Mouse (Mus musculus) inflammation-experienced regulatory T-cells, adult 6 months (primary cell): ENCODE data around the gene Gm11444. TPM values are rescaled to one million over a fixed set of nuclear protein-coding genes. Genes with fewer than 3 reads are reported as not detected.

ENCODE experiments used
- ATAC-seq: one replicate; pipeline ENCODE4 v1.8.0; 2017
- polyA plus RNA-seq, 3 experiments: library from polyadenylated mRNA; unstranded; fragments of 100-300 nt; shearing (Covaris generic); gene quantifications; one replicate each; pipeline ENCODE4 v1.2.1; 2017

The Gm11444 gene
- polyA plus RNA-seq, 3 experiments from 2014 or later = not detected

DNA sequence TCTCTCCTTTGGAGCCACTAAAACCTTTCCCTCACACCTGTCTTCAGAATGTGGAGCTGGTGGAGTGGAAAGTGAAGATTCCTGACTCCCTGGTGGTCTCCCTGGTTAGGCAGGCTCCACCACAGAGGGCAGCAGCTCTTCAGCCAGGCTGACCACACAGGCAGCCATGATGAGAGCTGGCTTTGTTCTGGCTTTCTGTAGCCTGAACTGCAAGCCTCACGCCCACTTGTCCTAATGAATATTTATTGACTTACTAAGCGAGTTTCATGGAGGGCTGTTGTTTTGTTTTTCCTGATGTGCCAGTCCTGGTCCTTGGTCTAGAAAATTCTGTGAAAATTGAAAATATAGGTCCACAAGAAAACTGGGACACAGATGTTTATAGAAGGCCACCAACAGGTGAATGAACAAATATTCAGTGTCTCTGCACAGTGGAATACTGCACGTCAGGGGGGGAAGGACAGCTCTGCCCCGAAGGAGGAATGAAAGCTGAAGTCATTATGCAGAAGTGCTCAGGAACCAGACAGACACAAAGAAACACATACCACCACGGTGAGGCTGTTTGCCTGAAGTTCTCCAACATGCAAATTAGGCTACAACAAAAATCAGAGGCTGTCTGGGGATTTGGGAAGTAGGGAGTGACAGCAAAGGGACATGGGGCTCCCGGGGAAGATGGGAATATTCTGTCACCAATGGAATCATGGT is 8.0 kb upstream of the Gm11444 start:
- no peak for ATAC-seq

- ATAC-seq = no peak
These were observed 625 bp upstream of the Gm11444 start for GRCm38 (mm10) chr11:85850758-85851157.

GRCm38 (mm10) chr11:85849037-85849436 is 1.1 kb downstream of the Gm11444 start:
- peak; percentile 67 for ATAC-seq

- no peak for ATAC-seq
These were observed 3.6 kb downstream of the Gm11444 start for GRCm38 (mm10) chr11:85846509-85846908.

GRCm38 (mm10) chr11:85845921-85846320 is 4.2 kb downstream of the Gm11444 start:
- no peak for ATAC-seq

DNA sequence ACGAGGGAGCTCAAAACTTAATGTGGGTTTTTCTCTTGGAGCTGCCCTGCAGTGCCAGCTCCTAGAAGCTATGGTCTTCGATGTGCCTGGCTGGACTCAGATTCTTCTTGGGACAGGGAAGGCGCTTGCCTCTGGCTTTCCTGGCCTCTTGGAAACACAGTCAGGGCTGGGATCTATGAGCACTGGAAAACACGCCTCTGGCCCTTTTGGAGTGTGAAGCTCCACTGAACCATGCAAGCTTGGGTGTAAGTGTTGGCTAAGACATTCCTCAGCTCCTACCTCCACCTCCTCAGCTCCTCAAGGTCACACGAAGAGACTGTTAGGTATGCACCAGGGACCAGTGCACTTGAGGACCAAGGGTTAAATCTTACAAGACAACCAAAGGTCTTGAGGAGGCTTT is 5.2 kb downstream of the Gm11444 start:
- ATAC-seq = no peak

DNA sequence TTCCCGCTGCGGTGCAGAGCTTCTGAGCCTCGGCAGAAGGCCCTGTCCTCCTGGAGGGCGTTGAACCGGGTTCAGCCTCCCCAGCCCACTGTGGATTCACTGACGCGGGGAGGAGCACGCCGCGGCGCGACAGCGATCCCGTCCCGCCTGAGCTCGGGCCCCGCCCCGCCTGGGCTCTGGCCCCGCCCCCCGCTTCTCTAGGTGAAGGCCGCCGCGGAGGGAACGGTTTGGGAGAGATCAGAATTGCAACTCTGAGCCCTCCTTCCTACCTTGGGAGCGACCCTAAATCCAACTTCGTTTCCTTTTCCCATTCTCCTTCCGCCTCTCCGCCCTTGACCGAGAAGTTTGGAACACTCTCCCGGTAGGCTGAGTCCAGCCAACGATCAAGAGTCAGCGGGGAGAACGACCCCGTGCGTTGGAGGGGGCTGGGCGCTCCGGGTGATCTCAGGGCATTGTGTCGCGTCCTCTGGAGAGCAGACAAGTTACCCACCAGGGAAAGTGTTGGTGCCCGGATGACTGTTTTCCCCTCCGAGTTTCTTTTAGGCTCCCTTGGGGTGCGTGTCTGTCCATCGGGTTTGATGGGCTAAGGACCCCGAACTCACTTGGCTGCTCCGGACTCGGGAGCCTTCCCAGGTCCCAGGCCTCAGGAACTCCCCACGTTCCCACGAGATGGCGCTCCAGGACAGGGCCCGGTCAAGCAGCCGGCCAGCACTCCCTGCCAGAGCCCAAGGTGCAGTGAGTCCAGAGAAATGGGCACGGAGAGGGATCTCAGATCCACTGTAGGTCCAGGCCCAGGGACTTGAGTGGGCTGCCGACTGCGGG is 5.8 kb downstream of the Gm11444 start:
- no peak for ATAC-seq

DNA sequence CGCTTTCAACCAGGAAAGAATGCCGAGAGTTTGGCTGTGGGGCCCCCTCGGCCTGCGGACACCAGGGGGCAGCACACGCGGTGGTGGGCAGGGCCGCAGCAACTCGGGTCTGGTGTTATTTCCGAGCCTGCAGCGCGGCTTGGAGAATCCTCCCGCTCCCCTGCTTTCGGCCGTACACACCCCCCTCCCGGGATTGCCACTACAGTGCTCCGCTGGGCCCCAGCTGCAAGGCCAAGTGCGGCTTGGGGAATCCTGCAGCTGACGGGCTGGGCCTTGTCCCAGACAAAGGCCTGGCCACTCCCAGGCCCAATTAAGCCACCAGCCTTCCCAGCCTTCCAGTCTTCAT is 6.8 kb downstream of the Gm11444 start:
- ATAC-seq = no peak

- ATAC-seq = no peak
These were observed 7.4 kb downstream of the Gm11444 start for GRCm38 (mm10) chr11:85842596-85843346.

DNA sequence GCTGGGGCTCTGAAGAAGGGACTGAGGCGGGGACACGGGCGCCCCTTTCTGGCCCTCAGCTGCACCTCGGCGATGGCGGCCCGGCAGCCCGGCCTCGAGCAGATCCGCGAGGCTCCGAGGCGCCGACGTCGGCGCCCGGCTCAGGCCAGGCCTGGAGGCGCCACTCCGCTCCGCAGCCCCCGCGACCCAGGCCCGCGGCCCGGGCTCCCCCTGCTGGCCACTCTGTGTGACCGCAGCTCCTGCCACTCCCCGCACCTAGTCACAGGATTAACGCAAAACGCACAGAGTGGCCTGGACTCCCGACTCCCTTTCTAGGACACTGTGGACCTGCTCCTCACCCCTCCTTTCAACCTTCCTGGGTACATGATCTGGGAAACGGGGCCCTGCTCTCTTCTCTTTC is 8.2 kb downstream of the Gm11444 start:
- peak; percentile 54 for ATAC-seq

GRCm38 (mm10) chr11:85841211-85841681 is 8.9 kb downstream of the Gm11444 start:
- no peak for ATAC-seq

DNA sequence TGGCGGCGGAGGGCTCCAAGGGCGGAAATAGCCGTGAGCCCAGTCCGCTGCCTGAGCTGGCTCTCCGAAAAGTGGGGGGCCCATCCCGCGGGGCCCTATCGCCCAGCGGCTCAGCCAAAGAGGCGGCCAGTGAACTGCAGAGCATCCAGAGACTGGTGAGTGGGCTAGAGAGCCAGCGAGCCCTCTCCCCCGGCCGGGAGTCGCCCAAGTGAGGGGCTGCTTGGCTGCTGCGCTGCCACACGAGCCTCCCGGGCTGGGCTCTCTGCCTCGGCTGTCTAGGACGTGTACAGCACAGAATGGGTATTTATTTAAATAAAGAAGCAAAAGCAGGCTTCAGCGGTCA is 9.4 kb downstream of the Gm11444 start:
- ATAC-seq = no peak

DNA sequence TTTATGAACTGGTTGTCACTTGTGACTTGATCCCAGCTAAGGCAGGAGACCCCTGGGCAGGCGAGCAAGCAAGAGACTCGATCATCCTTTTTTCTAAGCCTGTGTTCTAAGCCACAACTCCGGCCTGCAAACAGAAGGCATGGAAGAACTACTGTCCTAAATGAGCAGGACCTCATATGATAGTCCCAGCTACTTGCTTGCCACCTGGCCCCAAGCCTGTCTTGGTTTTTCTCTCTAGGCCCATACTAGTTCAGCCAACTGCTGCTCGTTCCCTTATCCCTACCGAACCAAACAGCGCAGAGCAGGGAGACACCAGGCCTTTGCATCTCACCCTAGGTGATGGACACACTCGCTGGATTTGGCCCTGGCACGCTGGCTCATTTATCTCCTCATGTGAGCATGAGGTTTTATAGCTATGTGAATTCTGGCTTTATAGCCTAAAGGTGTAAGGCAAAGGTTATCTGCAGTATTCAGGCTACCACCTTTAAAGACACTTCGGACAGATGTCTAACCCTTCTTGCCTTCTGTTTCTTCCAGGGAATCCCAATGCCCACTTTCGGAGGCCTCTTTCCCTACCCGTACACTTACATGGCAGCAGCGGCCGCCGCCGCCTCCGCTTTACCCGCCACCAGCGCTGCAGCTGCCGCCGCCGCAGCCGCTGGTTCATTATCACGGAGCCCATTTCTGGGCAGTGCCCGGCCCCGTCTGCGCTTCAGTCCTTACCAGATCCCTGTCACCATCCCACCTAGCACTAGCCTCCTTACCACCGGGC is 9.9 kb downstream of the Gm11444 start:
- ATAC-seq = no peak

DNA sequence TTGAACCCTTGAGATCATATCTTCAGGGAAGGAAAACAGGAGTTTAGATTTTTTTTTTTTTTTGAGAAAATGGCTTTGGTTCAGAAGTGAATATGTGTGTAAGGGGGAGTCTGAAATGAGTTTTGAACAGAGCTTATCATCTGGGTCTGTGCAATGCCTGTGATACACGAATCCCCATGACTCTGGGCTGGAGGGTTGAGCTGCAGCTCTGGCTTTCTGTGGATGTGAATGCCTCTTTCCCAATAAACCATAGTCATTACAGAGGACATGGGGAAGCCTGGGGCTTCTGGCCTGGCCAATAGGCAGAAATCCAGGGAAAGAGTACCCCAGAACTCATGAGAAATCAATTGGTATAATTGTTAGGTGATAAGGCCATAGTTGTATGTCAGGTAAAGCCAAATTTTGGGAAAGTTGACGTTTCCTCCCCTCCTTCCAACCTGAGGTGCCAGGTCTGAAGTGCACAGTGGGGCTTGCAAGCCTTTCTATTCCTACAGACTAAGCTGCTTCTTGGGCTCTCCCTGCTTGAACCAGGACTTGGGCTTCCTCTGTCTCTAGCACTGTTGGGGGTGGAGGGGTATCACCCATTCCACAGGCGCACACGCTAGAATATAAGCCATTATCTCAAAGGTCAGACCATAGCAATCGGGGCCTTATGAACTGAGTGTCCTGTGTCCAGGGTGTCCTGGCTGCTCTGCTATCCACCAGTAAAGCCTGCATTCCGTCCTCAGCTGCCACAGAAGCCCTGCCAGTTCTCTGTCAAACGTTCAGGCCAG is 10.7 kb downstream of the Gm11444 start:
- ATAC-seq = no peak

DNA sequence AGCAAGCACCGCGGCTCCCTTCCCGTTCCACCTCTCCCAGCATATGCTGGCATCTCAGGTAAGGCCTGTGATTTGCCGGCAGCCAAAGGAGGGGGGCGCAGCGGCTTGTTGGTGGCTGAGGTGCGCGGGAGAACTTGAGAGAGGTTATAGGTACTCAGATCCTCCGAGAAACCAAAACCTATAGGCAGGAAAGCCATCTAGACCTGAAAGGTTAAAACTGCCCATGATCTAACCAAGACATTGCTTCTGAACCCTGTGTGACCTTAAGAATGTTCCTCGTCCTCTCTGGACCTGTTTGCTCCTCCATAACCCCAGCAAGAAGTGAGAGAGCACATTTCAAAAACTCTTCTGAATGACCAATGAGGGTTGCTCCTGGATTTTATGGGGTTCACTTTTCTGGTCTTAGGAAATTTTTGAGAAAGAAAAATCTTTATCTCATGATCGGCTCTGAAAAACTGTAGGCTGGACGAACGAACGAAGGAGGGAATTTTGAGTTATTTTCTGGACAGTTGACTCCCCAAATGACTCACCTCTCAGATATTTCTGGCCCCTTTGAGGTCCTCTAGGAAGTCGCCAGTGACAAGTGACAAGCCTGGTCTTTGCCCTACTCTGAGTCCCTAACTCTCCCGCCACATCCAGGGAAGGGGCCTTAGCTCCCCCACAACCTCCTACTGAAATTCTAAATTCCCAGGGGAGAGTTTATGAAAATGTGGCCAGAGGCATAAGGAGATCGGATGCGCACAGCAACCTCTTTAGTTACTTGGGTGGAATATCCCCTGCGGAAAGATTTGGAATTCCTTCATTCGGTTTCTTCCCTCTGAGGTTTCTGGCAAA is 11.5 kb downstream of the Gm11444 start:
- ATAC-seq = no peak

DNA sequence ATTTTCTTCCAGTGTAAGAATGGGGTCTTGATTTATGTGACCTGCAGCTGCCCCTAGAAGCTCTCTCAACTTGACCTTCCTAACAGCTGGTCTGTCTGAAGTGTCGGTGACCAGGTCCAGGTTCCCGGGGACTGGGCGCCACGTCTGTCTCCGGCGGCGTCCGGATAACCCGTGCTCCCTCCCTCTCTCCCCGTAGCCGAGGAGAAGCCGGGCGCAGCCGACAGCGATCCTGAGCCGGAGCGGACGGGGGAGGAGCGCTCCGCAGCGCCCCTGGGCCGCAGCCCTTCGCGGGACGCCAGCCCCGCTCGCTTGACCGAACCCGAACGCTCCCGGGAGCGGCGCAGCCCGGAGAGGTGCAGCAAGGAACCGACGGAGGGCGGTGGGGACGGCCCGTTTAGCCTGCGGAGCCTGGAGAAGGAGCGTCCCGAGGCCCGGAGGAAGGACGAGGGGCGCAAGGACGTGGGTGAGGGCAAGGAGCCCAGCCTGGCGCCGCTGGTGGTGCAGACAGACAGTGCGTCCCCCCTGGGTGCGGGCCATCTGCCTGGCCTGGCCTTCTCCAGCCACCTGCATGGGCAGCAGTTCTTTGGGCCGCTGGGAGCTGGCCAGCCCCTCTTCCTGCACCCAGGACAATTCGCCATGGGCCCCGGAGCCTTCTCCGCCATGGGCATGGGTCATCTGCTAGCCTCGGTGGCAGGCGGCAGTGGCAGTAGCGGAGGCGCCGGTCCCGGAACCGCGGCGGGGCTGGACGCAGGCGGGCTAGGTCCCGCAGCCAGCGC is 12.3 kb downstream of the Gm11444 start:
- ATAC-seq = no peak

DNA sequence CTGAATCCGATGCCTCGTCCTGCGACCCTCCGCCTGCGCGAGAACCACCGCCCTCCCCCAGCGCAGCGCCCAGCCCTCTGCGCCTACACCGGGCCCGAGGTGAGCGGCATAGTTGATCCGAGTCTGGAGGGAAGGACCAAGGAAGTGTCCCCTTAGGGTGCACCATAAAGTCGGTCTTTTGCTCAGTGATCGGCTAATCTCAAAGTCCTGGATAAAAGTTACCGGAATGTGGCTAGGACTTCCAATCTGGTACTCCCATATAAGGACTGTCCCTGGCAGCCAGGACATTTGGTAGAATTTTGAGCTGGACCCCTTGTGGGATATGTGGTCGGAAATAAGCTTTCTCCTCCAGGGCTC is 12.9 kb downstream of the Gm11444 start:
- ATAC-seq = no peak

DNA sequence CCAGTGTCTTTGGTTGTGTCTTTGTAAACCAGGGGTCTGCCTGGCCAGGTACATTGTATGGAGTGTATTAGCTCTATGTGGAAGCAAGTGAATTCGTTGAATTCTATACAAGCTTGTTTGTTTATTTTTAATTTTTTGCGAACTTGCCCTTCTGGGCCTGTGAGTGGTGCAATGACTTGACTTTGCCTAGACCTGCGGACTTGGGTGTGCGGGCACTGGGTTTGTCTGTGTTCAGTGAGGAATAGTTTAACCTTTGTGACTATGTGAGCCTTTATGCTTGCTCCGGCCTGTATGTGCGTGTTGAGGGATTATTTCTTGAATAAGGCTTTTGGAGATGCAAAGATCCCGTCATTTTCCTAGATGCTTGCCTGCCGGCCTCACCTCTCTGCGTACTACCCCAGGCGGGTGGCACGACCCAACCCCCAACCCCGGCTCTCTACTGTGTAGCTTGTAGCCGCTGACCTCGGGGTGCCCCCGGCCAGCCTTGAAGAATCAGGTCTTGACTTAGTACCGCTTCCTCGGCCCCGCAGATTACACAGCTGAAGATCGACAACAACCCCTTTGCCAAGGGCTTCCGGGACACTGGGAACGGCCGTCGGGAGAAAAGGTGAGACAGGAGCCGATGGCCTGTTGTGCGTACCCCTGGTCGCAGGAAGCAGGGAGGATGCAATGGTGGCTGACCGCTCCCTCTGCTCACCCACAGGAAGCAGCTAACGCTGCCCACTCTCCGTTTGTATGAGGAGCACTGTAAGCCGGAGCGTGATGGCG is 13.4 kb downstream of the Gm11444 start:
- ATAC-seq = no peak

DNA sequence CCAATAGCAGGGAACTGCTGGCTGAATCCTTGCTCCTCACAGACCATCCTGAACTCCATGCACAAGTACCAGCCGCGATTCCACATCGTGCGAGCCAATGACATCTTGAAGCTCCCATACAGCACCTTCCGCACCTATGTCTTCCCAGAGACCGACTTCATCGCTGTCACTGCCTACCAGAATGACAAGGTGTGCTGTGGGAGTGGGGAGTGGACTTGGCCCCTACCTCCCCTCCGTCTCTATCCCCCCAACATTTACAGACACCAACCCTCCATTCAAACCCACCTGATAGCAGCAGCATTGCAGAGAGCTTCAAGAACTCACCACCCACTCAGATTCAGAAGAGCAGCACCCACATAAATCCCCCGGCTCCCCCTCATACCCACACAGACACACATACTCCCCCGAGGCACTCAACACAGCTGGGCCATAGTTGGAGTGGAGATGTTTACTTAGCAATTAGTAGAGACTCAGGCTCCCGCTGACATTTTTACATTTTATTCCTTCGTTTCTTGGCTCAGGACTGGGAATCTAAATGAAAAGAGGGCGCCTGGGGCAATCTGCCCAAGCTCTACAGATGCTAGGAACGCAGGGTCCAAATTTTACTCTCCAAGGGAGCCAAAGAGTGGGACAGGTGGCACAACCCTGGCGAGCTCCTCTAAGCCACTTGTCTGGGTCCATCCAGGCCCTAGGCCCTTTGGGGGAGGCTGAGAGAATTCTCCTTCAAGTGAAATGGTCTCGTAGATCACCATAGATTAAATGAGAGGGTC is 14.2 kb downstream of the Gm11444 start:
- ATAC-seq = no peak
